Mouse (Mus musculus): Measurements from ENCODE around the gene 6430548M08Rik.
A peak's percentile ranks its signal among the peaks of the same experiment; 100 is the strongest.

Gene 6430548M08Rik

DNA sequence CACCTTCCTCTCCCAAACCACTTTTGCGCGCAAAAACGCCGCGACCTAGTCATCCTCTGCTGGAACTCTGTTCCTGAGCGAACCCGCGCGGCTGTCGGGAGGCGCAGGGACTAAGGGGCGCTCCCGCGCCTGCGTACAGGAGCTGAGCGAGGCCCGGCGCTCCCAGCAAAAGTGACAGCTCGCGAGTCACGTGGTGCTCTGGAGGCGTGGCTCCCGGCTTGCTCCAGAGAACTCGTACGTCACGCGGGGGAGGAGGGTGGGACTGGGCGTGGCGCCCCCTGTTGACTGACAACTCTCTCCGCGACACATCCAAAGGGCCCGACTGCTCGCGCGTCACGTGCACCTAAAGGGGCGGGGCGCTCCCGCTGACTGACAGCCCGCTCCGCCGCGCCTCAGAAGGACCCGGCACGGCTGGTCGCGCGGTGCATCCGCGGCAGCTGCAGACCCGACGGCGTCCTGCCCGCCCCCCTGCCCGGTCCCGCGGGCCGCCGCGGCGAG is at the start of gene 6430548M08Rik:
TSS of gene 6430548M08Rik (plus strand) at position 395 of the 498 bp plus-strand sequence.
- peak; percentile 100 for DNase-seq

- no peak for DNase-seq
These were observed 48.3 kb upstream of the 6430548M08Rik start for GRCm38 (mm10) chr8:120065611-120066010.

DNA sequence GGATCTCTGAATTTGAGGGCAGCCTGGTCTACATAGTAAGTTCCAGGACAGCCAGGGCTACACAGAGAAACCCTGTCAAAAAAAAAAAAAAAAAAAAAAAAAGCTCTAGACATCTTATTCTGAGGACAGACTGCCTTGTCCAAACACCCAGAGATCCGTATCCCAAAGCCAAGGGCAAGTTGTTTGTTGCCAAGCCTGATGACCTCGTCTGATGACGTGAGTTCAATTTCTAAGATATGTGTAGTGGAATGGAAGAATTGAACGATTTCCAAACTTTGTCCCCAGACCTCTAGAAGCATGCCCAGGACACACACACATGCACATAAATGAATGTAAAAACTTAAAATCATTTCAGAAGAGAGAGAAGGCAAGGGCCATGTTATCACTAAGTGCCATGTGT is 47.7 kb upstream of the 6430548M08Rik start:
- no peak for DNase-seq

DNA sequence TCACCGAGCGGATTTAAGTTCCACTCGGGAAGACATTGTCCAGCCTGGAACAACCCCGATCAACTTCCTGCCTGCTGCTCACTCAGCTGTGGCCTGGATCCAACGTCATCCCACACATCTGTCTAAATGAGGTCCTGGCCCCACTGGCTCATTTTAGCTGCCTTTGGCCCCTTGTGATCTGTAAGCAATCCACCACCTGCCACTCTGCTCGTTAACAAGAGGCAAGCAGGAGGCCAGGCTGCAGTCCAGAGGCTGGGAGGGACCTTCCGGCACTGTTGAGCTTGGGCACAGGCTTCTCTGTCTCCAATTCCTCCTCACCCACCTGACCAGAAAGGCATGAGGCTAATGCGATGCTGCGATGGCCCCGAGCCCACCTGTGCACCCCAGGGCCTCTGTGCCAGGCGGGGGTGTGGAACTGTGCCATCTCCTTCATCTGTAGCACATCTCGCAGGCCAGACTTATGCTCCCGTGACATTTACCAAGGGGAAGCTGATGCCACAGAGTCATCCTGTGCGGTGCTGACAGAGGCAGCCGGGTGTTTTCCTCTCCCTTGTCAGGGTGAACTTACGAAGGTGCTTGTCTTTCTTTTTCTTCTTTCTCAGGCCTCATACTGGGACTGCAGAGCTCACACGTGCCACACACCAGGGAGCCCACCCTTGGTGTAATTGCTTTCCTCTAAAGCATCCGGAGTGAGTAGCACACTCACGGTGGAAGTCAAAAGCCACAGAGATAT is 45.9 kb upstream of the 6430548M08Rik start:
- no peak for DNase-seq

GRCm38 (mm10) chr8:120071684-120072083 is 42.3 kb upstream of the 6430548M08Rik start:
- peak; percentile 81 for DNase-seq

- no peak for DNase-seq
These were observed 41.7 kb upstream of the 6430548M08Rik start for GRCm38 (mm10) chr8:120072259-120072658.

DNA sequence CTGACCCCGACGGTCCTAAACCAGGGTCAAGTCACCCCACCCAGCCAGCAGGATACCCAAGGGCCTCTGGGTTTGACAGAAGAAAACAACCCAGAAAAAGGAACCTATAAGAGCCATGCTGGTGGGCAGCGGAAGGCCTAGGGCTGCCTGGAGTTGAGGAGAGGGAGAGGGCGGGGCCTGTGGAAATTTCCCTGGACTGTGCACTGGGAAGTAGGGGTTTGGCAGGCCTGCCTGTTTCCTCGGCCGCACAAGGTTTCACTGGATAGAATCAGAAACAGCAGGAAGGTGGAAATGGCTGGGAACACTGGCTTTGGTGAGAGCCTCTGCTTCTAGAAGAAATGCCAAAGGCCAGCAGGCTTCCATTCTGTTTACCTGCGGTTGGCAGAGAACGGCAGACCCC is 41.1 kb upstream of the 6430548M08Rik start:
- no peak for DNase-seq

- DNase-seq: no peak
These were observed 39.4 kb upstream of the 6430548M08Rik start for GRCm38 (mm10) chr8:120074516-120074915.

- no peak for DNase-seq
These were observed 38.6 kb upstream of the 6430548M08Rik start for GRCm38 (mm10) chr8:120075347-120075746.

- DNase-seq: peak; percentile 87
These were observed 35.9 kb upstream of the 6430548M08Rik start for GRCm38 (mm10) chr8:120078080-120078479.

DNA sequence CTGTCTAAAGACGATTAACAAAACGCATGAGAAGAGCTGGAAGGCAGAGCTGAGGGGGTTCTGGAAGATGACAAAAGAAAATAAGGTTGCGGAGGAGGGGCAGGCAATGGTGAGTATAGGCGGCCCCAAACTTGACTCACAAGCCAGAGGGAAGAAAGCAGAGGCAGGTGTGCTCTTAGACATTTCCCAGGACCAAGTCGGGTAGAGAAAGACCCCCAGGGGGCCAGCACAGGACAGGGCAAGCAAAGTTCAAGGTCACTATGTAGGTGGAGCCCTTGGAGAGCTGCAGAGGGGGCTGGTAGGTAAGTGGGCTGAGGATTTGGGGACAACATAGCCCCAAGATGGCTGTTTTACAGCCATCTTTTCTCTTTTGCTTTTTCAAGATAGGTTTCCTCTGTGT is 34.6 kb upstream of the 6430548M08Rik start:
- no peak for DNase-seq

- DNase-seq: no peak
These were observed 30.7 kb upstream of the 6430548M08Rik start for GRCm38 (mm10) chr8:120083261-120083660.

DNA sequence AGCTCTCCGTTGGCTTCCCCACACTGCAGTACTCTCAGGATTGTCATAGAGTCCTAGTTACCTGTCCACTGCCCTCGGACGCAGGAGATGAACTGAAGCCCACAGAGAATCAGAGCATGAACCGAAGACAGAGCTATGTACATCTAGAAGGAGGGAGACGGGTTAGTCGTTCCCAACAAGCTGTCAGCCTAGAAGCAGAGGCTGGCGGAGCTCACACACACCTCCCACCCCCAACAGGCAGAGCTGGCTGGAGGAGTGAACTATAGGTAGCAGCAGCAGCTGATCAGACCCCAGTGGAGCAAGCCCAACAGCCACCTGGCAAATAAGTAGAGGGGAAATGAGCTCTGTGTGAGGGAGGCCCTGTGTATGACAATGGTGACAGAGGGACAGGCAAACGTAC is 29.2 kb upstream of the 6430548M08Rik start:
- no peak for DNase-seq

GRCm38 (mm10) chr8:120089511-120089910 is 24.4 kb upstream of the 6430548M08Rik start:
- no peak for DNase-seq

DNA sequence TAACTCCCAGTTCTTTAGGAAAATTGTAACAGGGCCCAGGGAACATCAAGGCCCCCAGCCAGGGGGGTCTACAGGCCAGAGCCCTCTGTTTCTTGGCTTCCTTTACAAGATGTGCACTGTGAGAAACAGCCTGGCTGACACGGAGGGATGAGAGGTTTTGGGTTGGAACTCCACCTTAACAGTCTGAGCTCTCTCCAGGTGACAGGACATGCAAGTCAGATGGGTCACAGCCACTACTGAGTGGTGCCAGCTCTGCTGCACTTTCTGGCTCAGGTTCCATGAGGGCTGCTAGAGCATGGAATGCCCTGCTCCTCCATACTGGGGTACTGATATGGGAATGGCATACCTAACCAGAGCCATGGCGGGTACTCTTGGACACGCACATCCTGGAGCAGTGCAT is 22.9 kb upstream of the 6430548M08Rik start:
- no peak for DNase-seq

DNA sequence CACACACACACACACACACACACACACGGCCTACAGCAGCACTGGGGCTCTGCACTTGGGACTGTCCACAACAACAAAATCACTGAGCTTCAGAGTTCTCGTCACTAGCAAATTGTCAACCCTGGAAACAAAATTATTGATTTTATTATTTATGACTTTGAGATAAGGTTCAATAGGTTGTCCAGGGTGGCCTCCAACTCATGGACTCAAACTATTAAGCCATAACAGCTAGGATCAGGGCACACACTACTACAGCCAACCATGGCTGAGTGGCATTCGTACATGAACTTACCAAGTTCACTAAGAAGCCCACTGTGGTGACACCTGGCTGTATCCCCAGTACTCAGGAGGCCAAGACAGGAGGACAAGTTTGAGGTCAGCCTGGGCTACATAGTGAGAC is 20.8 kb upstream of the 6430548M08Rik start:
- DNase-seq: no peak

DNA sequence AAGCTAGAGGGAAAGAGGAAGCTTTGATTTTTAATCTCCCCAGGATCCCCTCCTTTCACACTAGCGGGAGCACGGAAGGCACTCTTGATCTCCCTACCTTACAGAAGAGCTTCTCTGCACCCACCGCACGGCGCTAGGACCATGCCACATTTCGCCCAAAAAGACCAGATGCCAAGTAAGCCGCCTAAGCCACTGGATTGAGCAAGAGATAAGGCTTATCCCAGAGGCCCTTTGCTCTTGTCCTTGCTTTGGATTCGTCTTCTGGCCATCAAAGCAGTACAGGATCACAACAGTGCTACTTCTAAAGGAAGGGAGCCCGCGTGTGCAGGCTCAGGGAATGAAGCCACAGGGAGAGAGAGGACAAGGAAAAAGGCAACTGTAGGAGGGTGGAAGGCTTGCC is 19.2 kb upstream of the 6430548M08Rik start:
- no peak for DNase-seq

GRCm38 (mm10) chr8:120096486-120096885 is 17.5 kb upstream of the 6430548M08Rik start:
- DNase-seq: no peak

DNA sequence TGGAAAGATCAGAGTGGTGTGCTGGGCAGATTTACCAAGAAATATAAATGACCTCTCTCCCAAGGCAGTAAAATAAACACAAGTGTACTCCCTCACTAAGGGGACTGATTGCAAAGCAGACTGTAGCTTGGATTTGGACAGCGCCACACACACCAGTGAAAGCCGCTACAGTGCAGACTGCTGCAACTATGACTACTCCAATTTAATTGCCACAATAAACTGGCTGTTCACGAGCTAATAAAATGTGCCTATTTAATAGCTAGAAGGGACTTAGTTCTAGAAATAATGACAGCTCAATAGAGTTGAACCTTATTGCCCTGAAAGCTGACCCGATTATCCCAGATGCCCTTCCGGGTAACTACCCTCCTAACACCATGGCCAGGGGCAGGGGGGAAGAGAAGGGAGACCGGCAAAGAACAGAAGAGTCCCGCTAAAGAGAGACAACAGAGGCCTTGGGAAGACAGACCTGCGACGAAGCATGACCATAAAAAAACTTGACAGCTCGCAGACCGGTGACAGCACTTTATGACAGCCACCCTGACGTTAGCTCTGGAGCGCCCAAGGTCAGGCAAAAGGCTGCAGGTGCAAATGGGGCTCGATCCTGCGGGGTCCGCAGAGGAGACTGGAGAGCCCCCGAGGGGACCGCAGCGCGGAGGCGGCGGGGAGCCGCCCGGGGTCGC is 13.4 kb upstream of the 6430548M08Rik start:
- DNase-seq: no peak

GRCm38 (mm10) chr8:120101068-120101972 is 12.6 kb upstream of the 6430548M08Rik start, which contains the start of gene Zdhhc7:
Gene Zdhhc7 (minus strand): TSS chr8:120101482.
- DNase-seq: peak; percentile 88

- no peak for DNase-seq
These were observed 10.0 kb upstream of the 6430548M08Rik start for GRCm38 (mm10) chr8:120103916-120104315.

DNA sequence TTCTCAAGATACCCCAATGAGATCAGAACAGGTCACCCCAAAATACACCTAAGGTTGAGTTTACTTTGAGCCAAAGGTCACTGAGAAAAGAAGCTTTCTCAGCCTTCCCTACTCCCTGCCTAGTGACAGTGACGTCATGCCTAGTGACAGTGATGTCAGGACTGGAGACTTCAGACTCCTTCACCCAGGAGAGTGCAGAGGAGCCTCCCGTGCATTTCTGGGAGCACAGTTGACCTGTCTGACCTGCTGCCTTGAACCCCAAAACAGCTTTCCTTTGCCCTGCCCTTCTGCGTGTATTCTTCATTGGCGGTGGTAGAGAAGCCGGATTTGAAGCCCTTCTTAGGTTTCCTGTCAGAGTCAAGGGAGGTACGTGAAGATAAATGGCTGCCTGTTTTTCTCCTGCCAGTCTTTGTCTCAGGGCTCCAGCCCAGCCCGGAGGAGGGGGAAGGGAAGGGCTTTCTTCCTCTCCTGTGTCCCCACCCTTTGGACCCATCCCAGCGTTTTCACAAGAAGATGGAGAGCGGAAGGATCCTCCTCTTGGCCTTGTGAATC is 9.2 kb upstream of the 6430548M08Rik start:
- no peak for DNase-seq

DNA sequence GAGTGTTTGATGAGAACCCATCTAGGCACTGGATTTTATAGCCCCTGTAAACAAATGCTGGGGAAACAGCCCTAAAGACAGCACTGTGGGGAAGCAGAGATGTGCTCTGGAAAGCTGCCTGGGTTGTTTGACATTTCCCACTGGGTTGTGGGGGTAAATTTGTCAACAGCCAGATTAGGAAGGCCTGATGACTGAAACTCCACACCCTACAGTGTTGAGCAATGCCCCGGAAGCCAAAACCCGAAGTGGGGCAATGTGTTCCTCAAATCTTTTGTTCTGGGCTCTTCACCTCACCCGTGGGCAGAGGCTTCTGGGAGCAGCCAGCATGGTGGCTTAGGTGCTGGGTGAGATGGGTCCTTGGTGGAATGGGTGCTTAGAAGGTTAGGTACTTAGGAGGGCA is 4.8 kb upstream of the 6430548M08Rik start:
- no peak for DNase-seq

Data from embryo, embryonic 11 days (tissue).